Mouse (Mus musculus) CH12.LX (cell line): ENCODE results near the gene Exosc6. TPM values are rescaled to one million over a fixed set of nuclear protein-coding genes. Genes with fewer than 3 reads are reported as not detected.

Experiments
- DNase-seq: peaks from one replicate; pipeline ENCODE4 v3.0.0-alpha.2; 2013; ENCODE audit errors: extremely low read depth
- H3K27ac ChIP-seq: 2 replicates; pipeline ENCODE4 v1.5.1; 2012; ENCODE audit warnings: low read depth, mild to moderate bottlenecking, control low read depth, moderate library complexity; ENCODE audit not compliant: insufficient read depth
- H3K27me3 ChIP-seq: replicated peaks from 2 replicates; pipeline ENCODE3; 2012; ENCODE audit warnings: inconsistent platforms
- H3K36me3 ChIP-seq, 2 experiments: replicated peaks in 1 of 2; 2 replicates each; pipeline versions ENCODE3 to v1.6.1; 2012; ENCODE audit warnings: inconsistent platforms in 1 of 2, low read length in 1 of 2, mild to moderate bottlenecking in 1 of 2, mixed read lengths in 1 of 2, moderate library complexity in 1 of 2; ENCODE audit not compliant: control insufficient read depth in 1 of 2, insufficient read depth in 1 of 2
- H3K4me1 ChIP-seq, 2 experiments: 2 replicates each; pipeline ENCODE4 v1.6.1; 2012; ENCODE audit warnings: inconsistent platforms in 1 of 2, moderate library complexity in 1 of 2; ENCODE audit not compliant: insufficient read depth in 2 of 2, control insufficient read depth in 1 of 2
- H3K4me2 ChIP-seq: 2 replicates; pipeline ENCODE4 v1.6.1; 2012; ENCODE audit warnings: low read depth, mild to moderate bottlenecking, control low read depth; ENCODE audit not compliant: poor library complexity, insufficient read depth, severe bottlenecking
- H3K4me3 ChIP-seq, 3 experiments: fragments of 150-350 bp in 1 of 3; sonication (generic) in 1 of 3; replicated peaks in 1 of 3; 2 replicates each; pipeline versions ENCODE3 to v1.5.1; 2011 to 2012; ENCODE audit warnings: low read depth in 2 of 3, low read length in 2 of 3, mild to moderate bottlenecking in 2 of 3, moderate library complexity in 2 of 3, control low read depth in 1 of 3, improper control_type of control experiment in 1 of 3, inconsistent platforms in 1 of 3, mixed read lengths in 1 of 3; ENCODE audit not compliant: poor library complexity in 1 of 3
- H3K79me2 ChIP-seq: replicated peaks from 2 replicates; pipeline ENCODE4 v1.6.1; 2012; ENCODE audit warnings: mild to moderate bottlenecking, moderate library complexity; ENCODE audit not compliant: control insufficient read depth, poor library complexity, insufficient read depth, severe bottlenecking; ENCODE audit errors: extremely low read depth
- H3K9ac ChIP-seq: 2 replicates; pipeline ENCODE4 v1.6.1; 2012; ENCODE audit warnings: low read depth, mild to moderate bottlenecking, control low read depth, moderate library complexity; ENCODE audit not compliant: insufficient read depth
- H3K9me3 ChIP-seq: replicated peaks from 2 replicates; pipeline ENCODE3; 2012; ENCODE audit warnings: low read length, inconsistent platforms, mixed read lengths
- E2F4 ChIP-seq: IDR thresholded peaks from 2 replicates; pipeline ENCODE4 v1.6.1; 2011; ENCODE audit warnings: low read depth, low read length, improper control_type of control experiment; ENCODE audit not compliant: insufficient replicate concordance
- EP300 ChIP-seq: IDR thresholded peaks from 2 replicates; pipeline ENCODE4 v1.6.1; 2011; ENCODE audit warnings: low read length, improper control_type of control experiment
- ETS1 ChIP-seq: conservative IDR thresholded peaks from 2 replicates; pipeline ENCODE4 v1.6.1; 2012; ENCODE audit warnings: low read depth, mild to moderate bottlenecking, inconsistent platforms, low read length, improper control_type of control experiment, moderate library complexity
- GABPA ChIP-seq: IDR thresholded peaks from 2 replicates; pipeline ENCODE4 v1.6.1; 2012; ENCODE audit warnings: low read depth, low read length, improper control_type of control experiment, inconsistent platforms; ENCODE audit not compliant: insufficient replicate concordance
- JUND ChIP-seq: conservative IDR thresholded peaks from 2 replicates; pipeline ENCODE4 v1.6.1; 2011; ENCODE audit warnings: low read depth, low read length, improper control_type of control experiment
- KAT2A ChIP-seq: IDR thresholded peaks from 2 replicates; pipeline ENCODE4 v1.6.1; 2012; ENCODE audit warnings: low read length, improper control_type of control experiment, inconsistent platforms; ENCODE audit not compliant: insufficient replicate concordance
- MAFK ChIP-seq: IDR thresholded peaks from 2 replicates; pipeline ENCODE4 v1.6.1; 2011; ENCODE audit warnings: low read length, improper control_type of control experiment; ENCODE audit not compliant: insufficient replicate concordance
- MAX ChIP-seq: IDR thresholded peaks from 2 replicates; pipeline ENCODE4 v1.6.1; 2011; ENCODE audit warnings: low read length, improper control_type of control experiment
- MEF2A ChIP-seq: IDR thresholded peaks from 2 replicates; pipeline ENCODE4 v1.6.1; 2014; ENCODE audit warnings: low read depth, mild to moderate bottlenecking, inconsistent platforms, low read length, improper control_type of control experiment, borderline replicate concordance
- MYC ChIP-seq: IDR thresholded peaks from 2 replicates; pipeline ENCODE4 v1.6.1; 2011; ENCODE audit warnings: low read depth, mild to moderate bottlenecking, improper control_type of control experiment, low read length
- NRF1 ChIP-seq: IDR thresholded peaks from 2 replicates; pipeline ENCODE4 v1.6.1; 2014; ENCODE audit warnings: low read depth, mild to moderate bottlenecking, inconsistent platforms, low read length, improper control_type of control experiment, moderate library complexity
- POLR2A ChIP-seq: IDR thresholded peaks from 2 replicates; pipeline ENCODE4 v1.6.1; 2011; ENCODE audit warnings: low read depth, mild to moderate bottlenecking, improper control_type of control experiment, low read length
- RAD21 ChIP-seq: IDR thresholded peaks from 2 replicates; pipeline ENCODE4 v1.6.1; 2011; ENCODE audit warnings: low read depth, mild to moderate bottlenecking, low read length, improper control_type of control experiment, moderate library complexity
- TCF12 ChIP-seq: IDR thresholded peaks from 2 replicates; pipeline ENCODE4 v1.6.1; 2014; ENCODE audit warnings: low read depth, mild to moderate bottlenecking, inconsistent platforms, low read length, improper control_type of control experiment
- USF1 ChIP-seq: IDR thresholded peaks from 2 replicates; pipeline ENCODE4 v1.6.1; 2014; ENCODE audit warnings: low read depth, mild to moderate bottlenecking, inconsistent platforms, low read length, improper control_type of control experiment
- USF2 ChIP-seq: conservative IDR thresholded peaks from 2 replicates; pipeline ENCODE4 v1.6.1; 2011; ENCODE audit warnings: low read depth, low read length, improper control_type of control experiment
- ZNF384 ChIP-seq: IDR thresholded peaks from 2 replicates; pipeline ENCODE4 v1.6.1; 2012; ENCODE audit warnings: low read depth, low read length, improper control_type of control experiment, inconsistent platforms
- dilution Hi-C: fragments of 300-500 bp; cut with MboI; formaldehyde crosslinking; loops from 2 replicates; pipeline ENCODE4 v1.14.3; 2020; ENCODE audit warnings: low sequenced_read_pairs; ENCODE audit not compliant: extremely low pct_unique_long_range_greater_than_20kb, extremely low pct_ligation_motif_present
- in situ Hi-C: fragments of 300-500 bp; cut with MboI; formaldehyde crosslinking; loops from 3 replicates; pipeline ENCODE4 v1.14.3; 2019; ENCODE audit warnings: low sequenced_read_pairs, low pct_ligation_motif_present, low pct_unique_long_range_greater_than_20kb, mixed read lengths
- polyA plus RNA-seq: library from polyadenylated mRNA; unstranded; fragments of >175 nt; gene quantifications from 2 replicates; pipeline ENCODE4 v1.2.1, GENCODE M21; 2012; ENCODE audit warnings: low read depth; ENCODE audit not compliant: insufficient read length
- total RNA-seq, 2 experiments: library from RNA; depleted of rRNA; stranded (reverse); fragments of 300-350 nt in 1 of 2; fragments of >200 nt in 1 of 2; gene quantifications; 2 replicates each; pipeline ENCODE4 v1.2.3; 2012 to 2014

Gene Exosc6
- total and polyA plus RNA-seq, 3 experiments, result 3.9 to 20.3 (median 3.9) TPM

GRCm38 (mm10) chr8:111053827-111054518 is 2.2 kb upstream of the Exosc6 start:
- no peak for TF ChIP-seq USF1
- TF ChIP-seq POLR2A, result 0 out of 2 replicates have a peak, but pooled peaks have one; percentile 13
- no peak overlapping the region for H3K4me2 ChIP-seq
- H3K79me2 ChIP-seq, result peaks cover 17% of the 10 kb centered on the region; the same call in 1 of the 2 replicates
- no peak overlapping the region for H3K9ac ChIP-seq
- H3K4me1 ChIP-seq, result peaks cover 3 to 15% of the 10 kb centered on the region in 2 experiments
- in situ Hi-C loops, result no loop called here
- H3K4me3 ChIP-seq, result no peak overlapping the region
- no peaks in the 10 kb centered on the region for H3K9me3 ChIP-seq
- H3K27ac ChIP-seq, result no peak overlapping the region
- no peak for DNase-seq
- H3K27me3 ChIP-seq, result no peaks in the 10 kb centered on the region
- dilution Hi-C loops, result no loop called here
- H3K36me3 ChIP-seq, result peaks cover 73 to 88% of the 10 kb centered on the region in 2 experiments

DNA sequence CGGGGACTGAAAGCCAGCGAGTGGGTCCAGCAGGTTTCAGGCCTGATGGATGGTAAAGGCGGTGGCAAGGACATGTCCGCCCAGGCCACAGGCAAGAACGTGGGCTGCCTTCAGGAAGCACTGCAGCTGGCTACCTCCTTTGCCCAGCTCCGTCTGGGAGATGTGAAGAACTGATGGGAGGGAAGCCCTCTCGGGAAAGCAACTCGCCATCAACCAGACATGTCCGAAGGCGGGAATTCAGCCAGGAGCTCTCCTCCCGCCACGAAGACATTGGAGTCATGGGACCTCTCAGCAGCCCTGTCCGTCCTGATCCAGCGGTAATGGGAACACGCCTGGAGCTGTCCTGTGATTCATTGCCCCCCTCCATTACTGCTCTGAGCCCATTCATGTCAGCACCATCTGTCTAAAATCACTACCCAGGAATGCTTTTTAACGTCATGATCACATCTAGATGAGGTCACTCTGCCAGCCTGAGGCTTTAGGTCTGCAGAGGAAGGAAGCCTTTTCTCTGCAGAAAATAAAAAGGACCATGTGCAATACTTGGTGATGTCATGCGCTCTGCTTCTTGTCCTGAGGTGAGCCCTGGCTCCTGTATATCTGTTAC is 1.0 kb upstream of the Exosc6 start:
- no peak for DNase-seq
- no peak overlapping the region for H3K4me3 ChIP-seq
- H3K79me2 ChIP-seq, result peaks cover 17% of the 10 kb centered on the region; the same call in 1 of the 2 replicates
- TF ChIP-seq MAX (no peak), KAT2A (no peak), USF2 (no peak), RAD21 (no peak)
- TF ChIP-seq, all 38 proteins: peak for 0
- Histone ChIP-seq H3K4me2 (no peak overlapping the region), H3K9me3 (no peaks in the 10 kb centered on the region), H3K36me3 (peaks cover 61 to 76% of the 10 kb centered on the region in 2 experiments), H3K9ac (no peak overlapping the region), H3K27me3 (peaks cover under 1% of the 10 kb centered on the region), H3K4me1 (peaks cover 5 to 22% of the 10 kb centered on the region in 2 experiments), H3K27ac (no peak overlapping the region)
- dilution Hi-C loops (no loop called here), in situ Hi-C loops (no loop called here)

DNA sequence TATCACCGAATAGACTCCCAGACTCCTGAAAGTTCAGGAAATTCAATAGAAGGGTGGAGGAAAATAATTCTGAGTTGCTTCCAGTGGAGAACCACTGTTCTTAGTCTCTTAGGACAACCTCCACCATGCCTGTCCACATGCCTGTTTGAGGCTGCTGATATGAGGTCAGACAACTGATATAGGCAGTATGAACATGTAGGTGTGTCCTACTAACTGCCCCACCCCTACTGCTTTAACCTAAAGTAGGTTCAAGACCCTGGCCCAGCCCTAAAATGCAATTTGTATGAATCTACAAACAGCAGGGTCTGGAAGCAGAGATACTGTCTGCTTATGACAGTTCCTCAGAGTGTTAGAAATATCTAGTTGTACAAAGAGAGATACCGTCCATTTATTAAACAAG is 478 bp upstream of the Exosc6 start:
- H3K9me3 ChIP-seq, result no peaks in the 10 kb centered on the region
- H3K4me3 ChIP-seq, result no peak overlapping the region
- DNase-seq, result no peak
- in situ Hi-C loops (no loop called here), dilution Hi-C loops (no loop called here)
- H3K27me3 ChIP-seq, result peaks cover 3% of the 10 kb centered on the region
- H3K4me1 ChIP-seq, result peaks cover 5 to 22% of the 10 kb centered on the region in 2 experiments
- peaks cover 56 to 71% of the 10 kb centered on the region in 2 experiments for H3K36me3 ChIP-seq
- H3K27ac ChIP-seq, result no peak overlapping the region
- peaks cover 15% of the 10 kb centered on the region; the same call in 1 of the 2 replicates for H3K79me2 ChIP-seq
- no peak overlapping the region for H3K4me2 ChIP-seq
- no peak overlapping the region for H3K9ac ChIP-seq
- TF ChIP-seq NRF1 (no peak), MYC (no peak), MAFK (no peak), RAD21 (no peak), EP300 (no peak), MEF2A (no peak), ZNF384 (no peak), GABPA (no peak), USF1 (no peak), E2F4 (no peak), TCF12 (no peak), JUND (no peak), ETS1 (no peak)
